Mouse (Mus musculus): Measurements from ENCODE around the gene Gm44503. TPM values are rescaled to one million over a fixed set of nuclear protein-coding genes. Genes with fewer than 3 reads are reported as not detected.
A peak's percentile ranks its signal among the peaks of the same experiment; 100 is the strongest.

Gene Gm44503
- polyA plus RNA-seq, 1 experiment, result not detected

- Histone ChIP-seq H3K4me1 (ENCODE audit: control insufficient read depth, insufficient read depth, insufficient read length) (no peaks in the 10 kb centered on the region), H3K4me3 (ENCODE audit: extremely low read depth, insufficient read depth, insufficient read length) (no peak overlapping the region), H3K36me3 (ENCODE audit: control insufficient read depth, insufficient read depth, low read length) (no peaks in the 10 kb centered on the region), H3K27me3 (ENCODE audit: control insufficient read depth, insufficient read depth, low read length) (no peaks in the 10 kb centered on the region), H3K27ac (ENCODE audit: insufficient read depth, low read length) (no peak overlapping the region)
- WGBS, result 44% methylated on average over 7 of the region's 7 CpGs
- no peak for TF ChIP-seq POLR2A (IDR thresholded peaks at IDR 0.05; ENCODE audit: low read depth, low read length)
- TF ChIP-seq CTCF (IDR thresholded peaks at IDR 0.05; ENCODE audit: extremely low read depth, insufficient read depth, insufficient read length, insufficient replicate concordance), result no peak
- no peak for DNase-seq (ENCODE audit: low read depth in 1 of 2, low spot score in 2 of 2)
Observed at GRCm38 (mm10) chr9:72949572-72949971, 9.1 kb upstream of the Gm44503 start.

- WGBS, result 74% methylated on average over 2 of the region's 2 CpGs
- no peak for DNase-seq (ENCODE audit: low read depth in 1 of 2, low spot score in 2 of 2)
- Histone ChIP-seq H3K27ac (ENCODE audit: insufficient read depth, low read length) (no peak overlapping the region), H3K36me3 (ENCODE audit: control insufficient read depth, insufficient read depth, low read length) (no peaks in the 10 kb centered on the region), H3K27me3 (ENCODE audit: control insufficient read depth, insufficient read depth, low read length) (no peaks in the 10 kb centered on the region), H3K4me3 (ENCODE audit: extremely low read depth, insufficient read depth, insufficient read length) (no peak overlapping the region), H3K4me1 (ENCODE audit: control insufficient read depth, insufficient read depth, insufficient read length) (no peaks in the 10 kb centered on the region; the same call in 1 of the 2 replicates)
- no peak for TF ChIP-seq POLR2A (IDR thresholded peaks at IDR 0.05; ENCODE audit: low read depth, low read length)
- no peak for TF ChIP-seq CTCF (IDR thresholded peaks at IDR 0.05; ENCODE audit: extremely low read depth, insufficient read depth, insufficient read length, insufficient replicate concordance)
Observed at GRCm38 (mm10) chr9:72954746-72955145, 3.9 kb upstream of the Gm44503 start.

- Histone ChIP-seq H3K27me3 (ENCODE audit: control insufficient read depth, insufficient read depth, low read length) (no peaks in the 10 kb centered on the region), H3K36me3 (ENCODE audit: control insufficient read depth, insufficient read depth, low read length) (no peaks in the 10 kb centered on the region), H3K4me3 (ENCODE audit: extremely low read depth, insufficient read depth, insufficient read length) (no peak overlapping the region), H3K4me1 (ENCODE audit: control insufficient read depth, insufficient read depth, insufficient read length) (no peaks in the 10 kb centered on the region; the same call in 1 of the 2 replicates), H3K27ac (ENCODE audit: insufficient read depth, low read length) (no peak overlapping the region)
- DNase-seq (ENCODE audit: low read depth in 1 of 2, low spot score in 2 of 2), result peak; percentile 31 to 58
- 0% methylated on average over 1 of the region's 1 CpGs for WGBS
- TF ChIP-seq CTCF (IDR thresholded peaks at IDR 0.05; ENCODE audit: extremely low read depth, insufficient read depth, insufficient read length, insufficient replicate concordance), result peak; percentile 56; the same call in 1 of the 2 replicates
- no peak for TF ChIP-seq POLR2A (IDR thresholded peaks at IDR 0.05; ENCODE audit: low read depth, low read length)
Observed at GRCm38 (mm10) chr9:72955546-72955945, 3.1 kb upstream of the Gm44503 start.

- DNase-seq (ENCODE audit: low read depth in 1 of 2, low spot score in 2 of 2), result no peak
- TF ChIP-seq POLR2A (IDR thresholded peaks at IDR 0.05; ENCODE audit: low read depth, low read length) (no peak), CTCF (IDR thresholded peaks at IDR 0.05; ENCODE audit: extremely low read depth, insufficient read depth, insufficient read length, insufficient replicate concordance) (no peak)
- Histone ChIP-seq H3K27ac (ENCODE audit: insufficient read depth, low read length) (peak overlapping the region; percentile 85), H3K27me3 (ENCODE audit: control insufficient read depth, insufficient read depth, low read length) (no peaks in the 10 kb centered on the region), H3K4me3 (ENCODE audit: extremely low read depth, insufficient read depth, insufficient read length) (no peak overlapping the region), H3K36me3 (ENCODE audit: control insufficient read depth, insufficient read depth, low read length) (no peaks in the 10 kb centered on the region), H3K4me1 (ENCODE audit: control insufficient read depth, insufficient read depth, insufficient read length) (peaks cover 9% of the 10 kb centered on the region; the same call in 1 of the 2 replicates)
- 70% methylated on average over 8 of the region's 8 CpGs for WGBS
Observed at GRCm38 (mm10) chr9:72961346-72961745, 2.7 kb downstream of the Gm44503 start.

GRCm38 (mm10) chr9:72961959-72962358 is 3.3 kb downstream of the Gm44503 start:
- WGBS, result 39% methylated on average over 15 of the region's 15 CpGs
- DNase-seq (ENCODE audit: low read depth in 1 of 2, low spot score in 2 of 2), result peak in 1 of 2 experiments; percentile 63
- peaks cover 9% of the 10 kb centered on the region; the same call in 1 of the 2 replicates for H3K4me1 ChIP-seq (ENCODE audit: control insufficient read depth, insufficient read depth, insufficient read length)
- TF ChIP-seq CTCF (IDR thresholded peaks at IDR 0.05; ENCODE audit: extremely low read depth, insufficient read depth, insufficient read length, insufficient replicate concordance) (no peak), POLR2A (IDR thresholded peaks at IDR 0.05; ENCODE audit: low read depth, low read length) (no peak)
- H3K4me3 ChIP-seq (ENCODE audit: extremely low read depth, insufficient read depth, insufficient read length), result peak overlapping the region; percentile 45; the same call in 1 of the 2 replicates
- no peaks in the 10 kb centered on the region for H3K36me3 ChIP-seq (ENCODE audit: control insufficient read depth, insufficient read depth, low read length)
- H3K27me3 ChIP-seq (ENCODE audit: control insufficient read depth, insufficient read depth, low read length), result no peaks in the 10 kb centered on the region
- H3K27ac ChIP-seq (ENCODE audit: insufficient read depth, low read length), result peak overlapping the region; percentile 86

GRCm38 (mm10) chr9:72968349-72969061 is 9.9 kb downstream of the Gm44503 start:
- 18% methylated on average over 11 of the region's 11 CpGs for WGBS
- Histone ChIP-seq H3K36me3 (ENCODE audit: control insufficient read depth, insufficient read depth, low read length) (no peaks in the 10 kb centered on the region), H3K27me3 (ENCODE audit: control insufficient read depth, insufficient read depth, low read length) (no peaks in the 10 kb centered on the region), H3K27ac (ENCODE audit: insufficient read depth, low read length) (peak overlapping the region; percentile 9; the same call in 1 of the 2 replicates), H3K4me1 (ENCODE audit: control insufficient read depth, insufficient read depth, insufficient read length) (peaks cover 2% of the 10 kb centered on the region; the same call in 1 of the 2 replicates), H3K4me3 (ENCODE audit: extremely low read depth, insufficient read depth, insufficient read length) (peak overlapping the region; percentile 2; the same call in 1 of the 2 replicates)
- peak; percentile 62; the same call in 1 of the 2 replicates for TF ChIP-seq CTCF (IDR thresholded peaks at IDR 0.05; ENCODE audit: extremely low read depth, insufficient read depth, insufficient read length, insufficient replicate concordance)
- TF ChIP-seq POLR2A (IDR thresholded peaks at IDR 0.05; ENCODE audit: low read depth, low read length), result no peak
- DNase-seq (ENCODE audit: low read depth in 1 of 2, low spot score in 2 of 2), result peak; percentile 26 to 60

GRCm38 (mm10) chr9:72969874-72970273 is 11.2 kb downstream of the Gm44503 start:
- no peak overlapping the region for H3K27ac ChIP-seq (ENCODE audit: insufficient read depth, low read length)
- peak in 1 of 2 experiments; percentile 60 for DNase-seq (ENCODE audit: low read depth in 1 of 2, low spot score in 2 of 2)
- H3K4me3 ChIP-seq (ENCODE audit: extremely low read depth, insufficient read depth, insufficient read length), result no peak overlapping the region
- H3K4me1 ChIP-seq (ENCODE audit: control insufficient read depth, insufficient read depth, insufficient read length), result peaks cover 2% of the 10 kb centered on the region; the same call in 1 of the 2 replicates
- no peaks in the 10 kb centered on the region for H3K27me3 ChIP-seq (ENCODE audit: control insufficient read depth, insufficient read depth, low read length)
- WGBS, result 51% methylated on average over 7 of the region's 7 CpGs
- TF ChIP-seq CTCF (IDR thresholded peaks at IDR 0.05; ENCODE audit: extremely low read depth, insufficient read depth, insufficient read length, insufficient replicate concordance) (no peak), POLR2A (IDR thresholded peaks at IDR 0.05; ENCODE audit: low read depth, low read length) (no peak)
- no peaks in the 10 kb centered on the region for H3K36me3 ChIP-seq (ENCODE audit: control insufficient read depth, insufficient read depth, low read length)

Data from spleen, adult 2 months (tissue).